Mouse (Mus musculus): ENCODE data around the gene Tsga8.

Tsga8 gene

DNA sequence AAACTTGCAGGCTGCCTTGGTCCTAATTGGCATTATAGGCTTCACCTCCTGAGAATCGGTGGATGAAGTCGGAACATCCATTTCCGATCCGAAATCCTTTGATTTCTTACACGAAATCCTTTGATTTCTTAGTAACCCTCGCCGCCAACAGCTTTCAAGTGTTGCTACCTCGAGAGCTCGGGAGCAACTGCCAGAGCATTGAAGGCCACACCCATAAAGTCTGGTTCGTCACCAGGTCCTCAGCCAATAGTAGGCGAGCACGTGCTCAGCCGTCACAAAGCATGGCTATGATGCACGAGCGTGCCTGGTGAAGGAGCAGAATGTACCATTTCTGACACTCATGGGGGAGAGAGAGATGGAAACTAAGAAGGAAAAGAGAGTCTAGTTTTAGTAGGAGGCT, at the start of gene Tsga8:
TSS of gene Tsga8 (minus strand) at position 327 of the 400 bp plus-strand sequence.
- no peak for DNase-seq (ENCODE audit: low read depth)
